Mouse (Mus musculus) common myeloid progenitor, adult 5-6 weeks (primary cell): Measurements from ENCODE around the gene Dcxr. TPM values are rescaled to one million over a fixed set of nuclear protein-coding genes. Genes with fewer than 3 reads are reported as not detected.

Experiments used
- ATAC-seq: replicated peaks from 2 replicates; pipeline ENCODE4 v1.8.0; 2016; ENCODE audit warnings: low read depth, mild to moderate bottlenecking, moderate TSS enrichment, inconsistent platforms; ENCODE audit not compliant: poor library complexity, severe bottlenecking
- total RNA-seq: library from RNA; stranded (forward); fragments of 200-1000, 187-1606 nt; gene quantifications from 2 replicates; pipeline ENCODE4 v1.2.3, GENCODE M21; 2017

Dcxr gene
- total RNA-seq, 1 experiment from 2014 or later = 9.5 TPM

DNA sequence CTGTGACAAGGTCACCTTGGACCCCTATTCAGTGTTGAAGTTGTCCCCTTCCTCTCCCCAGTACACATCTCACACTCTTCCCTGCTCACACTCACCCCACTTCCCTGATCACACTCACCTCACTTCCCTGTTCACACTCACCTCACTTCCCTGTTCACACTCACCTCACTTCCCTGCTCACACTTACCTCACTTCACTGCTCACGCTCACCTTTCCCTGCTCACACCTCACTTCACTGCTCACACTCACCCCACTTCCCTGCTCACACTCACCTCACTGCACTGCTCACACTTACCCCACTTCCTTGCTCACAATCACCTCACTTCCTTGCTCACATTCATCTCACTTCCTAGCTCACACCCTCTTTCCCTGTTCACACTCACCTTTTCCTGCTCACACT is 4.3 kb upstream of the Dcxr start:
- no peak for ATAC-seq

- ATAC-seq = no peak
Measured at GRCm38 (mm10) chr11:120730331-120730870, 3.3 kb upstream of the Dcxr start.

- peak; percentile 66 for ATAC-seq
Measured at GRCm38 (mm10) chr11:120729432-120730050, 2.5 kb upstream of the Dcxr start.

- ATAC-seq = no peak
Measured at GRCm38 (mm10) chr11:120728530-120729240, 1.6 kb upstream of the Dcxr start.

- no peak for ATAC-seq
Measured at GRCm38 (mm10) chr11:120727564-120727963, 483 bp upstream of the Dcxr start.

GRCm38 (mm10) chr11:120726243-120727168 is 575 bp downstream of the Dcxr start:
- no peak for ATAC-seq

DNA sequence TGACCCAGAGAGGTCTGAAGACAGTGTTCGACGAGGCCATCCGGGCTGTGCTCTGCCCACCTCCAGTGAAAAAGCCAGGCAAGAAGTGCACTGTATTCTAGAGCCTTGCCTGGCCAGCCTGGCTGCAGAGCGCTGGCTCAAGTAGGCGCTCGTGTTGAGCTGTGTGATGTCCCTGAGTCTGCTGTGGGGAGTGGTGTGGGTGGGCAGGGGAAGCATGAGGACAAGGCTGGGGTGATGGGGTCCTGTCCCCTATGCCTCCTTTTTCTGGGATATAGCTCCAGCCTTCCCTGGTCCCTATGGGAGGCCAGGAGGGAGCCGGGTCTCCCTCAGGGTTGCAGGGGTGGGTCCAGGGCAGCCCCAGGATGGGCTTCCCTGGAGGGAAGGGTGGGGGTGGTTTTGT is 3.6 kb downstream of the Dcxr start:
- no peak for ATAC-seq

DNA sequence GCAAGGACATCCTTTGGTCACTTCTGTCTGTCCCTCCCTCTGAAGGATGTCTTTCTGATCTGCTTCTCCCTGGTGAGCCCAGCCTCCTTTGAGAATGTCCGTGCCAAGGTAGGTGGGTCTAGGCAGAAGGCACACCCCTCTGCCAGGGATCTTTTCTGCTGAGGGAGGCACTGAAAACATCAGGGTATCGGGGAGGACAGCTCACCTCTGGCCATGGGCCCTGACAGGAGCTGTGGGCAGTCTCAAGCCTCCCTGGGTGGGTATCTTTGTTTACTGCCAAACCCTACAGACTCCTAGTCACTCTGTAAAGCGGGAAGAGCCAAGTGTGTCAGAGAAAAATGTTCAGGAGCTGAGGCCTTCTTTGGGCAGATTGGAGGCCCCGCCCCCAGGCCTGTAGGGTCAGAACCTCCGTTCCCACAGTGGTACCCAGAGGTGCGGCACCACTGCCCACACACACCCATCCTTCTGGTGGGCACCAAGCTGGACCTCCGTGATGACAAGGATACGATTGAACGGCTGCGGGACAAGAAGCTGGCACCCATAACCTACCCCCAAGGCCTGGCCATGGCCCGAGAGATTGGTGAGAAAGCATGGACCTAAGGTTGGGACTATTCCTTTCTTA is 4.2 kb downstream of the Dcxr start:
- no peak for ATAC-seq

- ATAC-seq = no peak
Measured at GRCm38 (mm10) chr11:120722067-120722630, 4.9 kb downstream of the Dcxr start.

DNA sequence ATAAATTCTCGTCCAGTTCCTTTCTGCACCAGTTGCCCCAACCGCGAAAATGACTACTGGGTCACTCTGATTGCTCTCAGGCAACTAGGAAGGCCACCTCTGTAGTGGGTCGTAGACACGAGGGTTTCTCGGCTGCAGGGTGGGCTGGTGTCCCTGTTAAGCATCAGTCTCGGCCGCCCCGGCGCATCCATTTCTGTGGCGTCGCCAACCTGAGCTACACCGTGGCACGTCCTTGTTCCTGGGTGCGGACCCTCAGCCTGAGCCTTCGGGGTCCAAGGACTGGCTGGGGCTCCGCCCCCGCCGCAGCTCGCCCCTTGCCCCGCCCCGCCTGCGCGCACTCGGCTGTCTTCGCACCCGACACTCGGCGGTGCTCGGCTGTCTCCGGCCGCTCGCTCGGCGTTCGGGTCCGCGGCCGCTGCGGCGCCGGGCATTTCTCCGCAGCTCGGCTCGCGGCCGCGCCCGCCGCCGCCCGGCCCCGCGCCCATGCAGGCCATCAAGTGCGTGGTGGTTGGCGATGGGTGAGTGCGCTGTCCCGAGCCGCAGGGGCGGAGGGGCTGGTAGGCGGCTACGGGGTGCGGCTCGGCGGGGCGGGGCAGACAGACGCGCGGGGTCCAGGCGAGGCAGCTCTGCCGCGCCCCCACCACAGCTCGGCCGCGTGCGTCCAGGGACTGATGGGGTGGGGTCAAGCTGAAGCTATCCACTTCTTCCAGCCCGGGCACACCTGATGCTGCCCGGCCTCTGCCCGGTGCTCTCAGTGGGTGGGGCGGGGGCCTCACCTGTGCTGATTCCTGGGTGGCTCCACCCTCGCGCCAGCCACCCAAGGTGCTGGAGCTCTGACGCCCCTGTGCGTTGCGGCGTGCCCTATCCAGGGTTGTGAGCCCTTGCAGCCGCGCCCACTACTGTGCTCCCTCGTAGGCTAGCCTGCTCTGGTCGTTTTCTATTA is 5.7 kb downstream of the Dcxr start, which contains the start of gene Rac3:
Rac3 (plus strand) TSS at position 347 of the 943 bp plus-strand sequence.
- 0 out of 2 replicates have a peak, but pooled peaks have one; percentile 12 for ATAC-seq

DNA sequence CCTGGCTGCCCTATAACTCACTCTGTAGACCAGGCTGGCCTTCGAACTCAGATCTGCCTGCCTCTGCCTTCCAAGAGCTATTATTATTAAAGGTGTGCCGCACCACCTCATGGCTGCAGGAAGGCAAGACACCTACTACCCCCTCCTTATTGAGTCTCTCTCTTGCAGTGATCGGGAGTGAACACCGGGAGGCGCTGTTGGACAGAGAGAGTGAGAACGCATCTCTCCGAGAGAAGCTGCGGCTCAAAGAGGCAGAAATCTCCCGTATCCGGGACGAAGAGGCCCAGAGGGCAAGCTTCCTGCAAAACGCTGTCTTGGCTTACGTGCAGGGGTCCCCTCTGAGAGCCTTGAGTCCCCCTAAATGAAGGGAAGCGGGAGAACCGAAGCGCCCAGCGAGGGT is 6.6 kb downstream of the Dcxr start:
- peak; percentile 81 for ATAC-seq

DNA sequence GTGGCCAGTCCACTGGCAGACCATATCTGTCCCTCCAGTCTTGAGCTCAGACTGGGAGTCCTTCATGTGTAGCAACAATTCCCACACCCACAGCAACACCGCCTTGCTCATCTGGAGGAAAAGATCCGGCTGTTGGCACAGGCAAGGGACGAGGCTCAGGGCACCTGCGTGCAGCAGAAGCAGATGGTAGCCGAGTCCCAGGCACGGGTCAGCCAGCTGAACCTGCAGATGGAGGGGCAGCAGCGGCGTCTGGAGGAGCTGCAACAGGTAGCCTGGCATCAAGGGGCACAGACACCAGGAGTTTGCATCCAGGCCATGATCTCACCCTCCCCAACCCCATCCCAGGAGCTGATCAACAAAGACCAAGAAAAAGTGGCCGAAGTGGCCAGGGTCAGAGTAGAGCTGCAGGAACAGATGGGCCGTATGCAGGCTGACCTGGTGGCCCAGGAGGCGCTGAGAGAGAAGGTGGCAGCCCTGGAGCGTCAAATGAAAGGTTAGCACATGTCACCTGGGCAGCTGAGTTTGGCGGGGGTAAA is 7.2 kb downstream of the Dcxr start:
- ATAC-seq = no peak

- no peak for ATAC-seq
Measured at GRCm38 (mm10) chr11:120719242-120719641, 7.8 kb downstream of the Dcxr start.

DNA sequence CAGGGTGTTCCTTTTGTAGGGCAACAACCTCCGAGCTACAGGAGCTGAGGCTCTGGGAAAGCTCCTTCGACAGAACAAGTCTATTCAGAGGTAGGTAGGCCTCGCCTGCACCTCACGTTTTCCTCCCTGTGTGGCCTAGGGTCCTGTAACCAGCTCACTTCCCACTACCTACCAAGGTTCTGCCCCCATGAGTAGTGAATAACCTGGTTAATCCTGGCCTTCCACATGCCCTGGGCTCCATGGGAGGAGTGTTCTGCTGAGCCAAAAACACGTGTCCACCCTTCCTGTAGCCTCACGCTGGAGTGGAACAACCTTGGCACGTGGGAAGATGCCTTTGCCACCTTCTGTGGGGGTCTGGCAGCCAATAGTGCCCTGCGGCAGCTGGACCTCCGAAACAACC is 11.9 kb downstream of the Dcxr start:
- no peak for ATAC-seq

DNA sequence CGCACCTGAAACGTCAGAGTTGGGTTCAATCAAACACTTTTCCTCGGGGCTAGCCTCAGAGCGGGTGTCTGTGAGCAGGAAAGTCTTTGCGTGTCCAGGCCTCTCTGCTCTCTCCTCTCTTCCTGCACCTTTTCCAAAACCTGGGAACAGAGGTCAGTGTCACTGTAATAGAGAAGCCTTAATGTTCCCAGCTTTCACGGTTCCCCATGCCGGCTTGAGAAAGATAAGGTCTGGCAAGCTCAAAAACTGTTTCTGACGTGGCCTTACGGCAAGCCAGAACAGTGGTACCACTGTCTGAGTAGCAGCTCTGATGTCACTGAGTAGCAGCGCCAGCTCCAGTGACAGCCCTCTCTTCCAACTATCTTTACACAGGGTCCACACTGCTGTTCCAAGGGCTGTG is 12.5 kb downstream of the Dcxr start:
- no peak for ATAC-seq

DNA sequence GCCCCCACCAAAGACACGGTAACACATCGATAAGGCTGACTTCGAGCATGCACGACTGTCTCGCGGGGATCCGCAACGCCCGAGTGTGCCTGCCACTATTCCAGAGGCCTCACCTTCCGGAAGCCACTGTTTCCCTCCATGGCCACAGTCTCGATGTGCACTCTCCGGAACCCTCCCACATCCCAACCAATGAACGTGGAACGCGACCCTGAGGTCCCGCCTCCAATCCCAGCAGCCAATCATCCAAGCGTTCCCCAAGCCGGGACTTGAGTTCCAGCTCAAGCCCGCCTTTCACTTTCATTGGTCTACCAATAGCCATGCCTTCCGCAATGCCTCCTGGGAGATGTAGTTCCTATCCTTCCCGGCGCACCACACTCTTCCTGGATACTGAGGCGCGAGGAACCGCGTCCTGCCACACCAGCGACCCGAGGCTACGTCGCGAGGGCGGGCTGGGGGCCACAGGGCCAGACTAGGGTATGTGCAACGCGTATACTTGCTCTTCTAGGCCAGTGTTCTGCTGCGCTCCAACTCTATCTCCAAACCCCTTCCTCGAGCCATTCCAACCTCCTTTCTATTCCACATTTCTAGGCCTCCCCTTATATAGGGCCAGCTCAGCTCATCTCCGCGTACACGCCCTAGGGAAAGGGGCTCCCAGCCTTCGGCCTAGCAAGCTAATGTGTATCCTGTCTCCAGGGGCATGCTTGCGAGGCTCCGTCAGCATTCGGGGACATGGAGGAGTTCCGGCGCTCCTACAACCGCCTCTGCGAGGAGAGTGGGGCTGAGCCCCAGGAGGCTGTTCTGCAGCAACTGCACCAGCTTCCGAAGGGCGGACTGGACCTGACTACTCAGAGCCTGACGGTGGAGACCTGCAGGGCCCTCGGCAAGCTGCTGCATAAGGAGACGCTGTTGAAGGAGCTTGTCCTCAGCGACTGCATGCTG is 13.2 kb downstream of the Dcxr start, which contains the start of the genes Cenpx and Lrrc45:
Cenpx (minus strand) TSS at position 159 of the 939 bp plus-strand sequence.
Lrrc45 (plus strand) TSS at position 346 of the 939 bp plus-strand sequence.
- ATAC-seq = peak; percentile 93
